Mouse (Mus musculus): ENCODE measurements around the gene Zan.

DNA sequence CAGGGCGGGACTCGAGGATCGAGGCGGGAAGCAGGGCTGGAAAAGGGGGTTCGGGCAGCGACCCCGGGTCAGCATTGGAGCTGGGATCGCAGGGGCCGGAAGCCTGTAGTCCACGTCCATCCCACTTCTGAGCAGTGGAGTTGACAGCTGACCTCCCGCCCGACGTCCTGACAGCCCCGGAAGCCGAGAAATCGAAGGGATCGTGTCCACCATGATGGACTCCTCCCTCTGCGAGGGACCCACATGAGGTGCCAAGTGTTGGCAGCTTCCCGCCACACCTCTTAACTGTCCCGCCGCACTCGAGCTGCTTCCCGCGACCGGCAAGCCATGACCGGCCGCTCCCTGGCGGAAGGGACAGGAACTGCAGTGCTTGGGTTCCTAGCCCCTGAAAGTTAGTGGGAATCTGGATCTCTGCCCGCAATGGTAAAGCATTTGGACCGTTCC, 25.8 kb upstream of the Zan start:
- peak; percentile 70 for TF ChIP-seq CTCF (IDR thresholded peaks at IDR 0.05; ENCODE audit: insufficient read depth, low read length)
- peak; percentile 57; the same call in 1 of the 2 replicates for TF ChIP-seq POLR2A (IDR thresholded peaks at IDR 0.05; ENCODE audit: borderline replicate concordance, extremely low read depth, low read depth, low read length)

All from lung, adult 2 months (tissue).